Mouse (Mus musculus): Measurements from ENCODE around the gene Mob2. TPM values are rescaled to one million over a fixed set of nuclear protein-coding genes. Genes with fewer than 3 reads are reported as not detected.

The Mob2 gene
- polyA plus RNA-seq, 1 experiment from 2014 or later, result 52.9 TPM

- no peak overlapping the region for H3K4me2 ChIP-seq (ENCODE audit: low read depth, low read length, severe bottlenecking)
- no peaks in the 10 kb centered on the region; the same call in 1 of the 2 replicates for H3K36me3 ChIP-seq (ENCODE audit: control insufficient read depth, insufficient read depth, low read length)
- no peak overlapping the region for H3K4me3 ChIP-seq (ENCODE audit: low read depth, low read length)
- 37% methylated on average over 12 of the region's 12 CpGs for WGBS
- H3K27ac ChIP-seq (ENCODE audit: low read depth, low read length), result no peak overlapping the region
- peaks cover 34% of the 10 kb centered on the region for H3K27me3 ChIP-seq (ENCODE audit: control insufficient read depth, insufficient read depth, low read length)
- peak; percentile 47 for DNase-seq (ENCODE audit: low spot score)
- H3K9me3 ChIP-seq (ENCODE audit: control insufficient read depth, low read length), result no peaks in the 10 kb centered on the region
- peaks cover 11% of the 10 kb centered on the region; the same call in 1 of the 2 replicates for H3K4me1 ChIP-seq (replicated peaks; ENCODE audit: control insufficient read depth, insufficient read depth, low read length)
- ATAC-seq (replicated peaks; ENCODE audit: low FRiP score), result no peak
- H3K9ac ChIP-seq (ENCODE audit: low read length), result no peak overlapping the region
Measured at GRCm38 (mm10) chr7:142083588-142084317, 22.9 kb upstream of the Mob2 start.

DNA sequence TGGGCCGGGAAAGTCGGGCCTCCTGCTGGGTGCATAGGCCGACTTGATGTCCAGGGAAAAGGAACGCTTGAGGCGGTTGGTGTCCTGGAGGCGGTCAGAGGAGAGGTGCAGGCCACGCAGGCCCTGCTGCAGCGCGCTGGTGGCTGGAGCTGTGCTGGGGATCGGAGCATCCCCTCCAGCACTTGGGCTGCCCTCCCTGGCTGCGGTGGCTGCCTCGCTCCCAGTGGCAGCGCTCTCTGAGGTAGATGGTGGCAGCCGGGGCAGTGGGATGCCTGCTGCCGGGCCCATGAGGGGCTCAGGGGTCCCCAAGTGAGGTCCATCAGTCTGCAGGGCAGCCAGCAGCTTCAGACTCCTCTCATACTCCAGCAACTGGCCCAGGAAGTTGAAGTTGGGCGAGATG lies 21.7 kb upstream of the Mob2 start:
- Histone ChIP-seq H3K9me3 (ENCODE audit: control insufficient read depth, low read length) (no peaks in the 10 kb centered on the region), H3K4me1 (replicated peaks; ENCODE audit: control insufficient read depth, insufficient read depth, low read length) (peaks cover 4% of the 10 kb centered on the region; the same call in 1 of the 2 replicates), H3K27ac (ENCODE audit: low read depth, low read length) (no peak overlapping the region), H3K9ac (ENCODE audit: low read length) (no peak overlapping the region), H3K4me2 (ENCODE audit: low read depth, low read length, severe bottlenecking) (no peak overlapping the region; the same call in 1 of the 2 replicates), H3K4me3 (ENCODE audit: low read depth, low read length) (peak overlapping the region; percentile 12; the same call in 1 of the 2 replicates), H3K27me3 (ENCODE audit: control insufficient read depth, insufficient read depth, low read length) (peaks cover 34% of the 10 kb centered on the region), H3K36me3 (ENCODE audit: control insufficient read depth, insufficient read depth, low read length) (no peaks in the 10 kb centered on the region; the same call in 1 of the 2 replicates)
- ATAC-seq (replicated peaks; ENCODE audit: low FRiP score) (no peak), DNase-seq (ENCODE audit: low spot score) (no peak)
- 24% methylated on average over 16 of the region's 16 CpGs for WGBS

DNA sequence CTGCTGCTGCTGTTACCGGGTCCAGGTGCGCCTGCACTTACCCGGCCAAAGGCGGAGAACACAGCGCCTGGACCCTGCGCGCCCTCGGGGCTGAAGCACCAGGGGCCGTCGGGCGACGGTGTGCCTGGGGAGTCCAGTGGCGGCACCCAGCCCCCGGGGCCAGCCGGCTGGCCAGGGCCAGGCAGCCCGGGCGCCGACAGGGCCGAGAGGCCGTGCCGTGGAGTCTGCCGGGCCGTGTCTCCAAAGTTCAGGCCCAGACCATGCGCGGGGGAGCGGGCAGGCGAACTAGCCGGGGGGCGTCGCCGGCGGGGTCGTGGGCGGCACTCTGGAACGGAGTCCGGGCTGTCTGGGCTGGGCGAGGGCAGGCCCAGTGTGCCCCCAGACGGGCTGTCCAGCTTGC lies 21.3 kb upstream of the Mob2 start:
- no peak overlapping the region for H3K27ac ChIP-seq (ENCODE audit: low read depth, low read length)
- H3K4me1 ChIP-seq (replicated peaks; ENCODE audit: control insufficient read depth, insufficient read depth, low read length), result peaks cover 4% of the 10 kb centered on the region; the same call in 1 of the 2 replicates
- peak overlapping the region; percentile 12; the same call in 1 of the 2 replicates for H3K4me3 ChIP-seq (ENCODE audit: low read depth, low read length)
- DNase-seq (ENCODE audit: low spot score), result no peak
- H3K9ac ChIP-seq (ENCODE audit: low read length), result 0 out of 2 replicates have a peak overlapping the region, but pooled peaks have one; percentile 20
- WGBS, result 6% methylated on average over 23 of the region's 38 CpGs
- ATAC-seq (replicated peaks; ENCODE audit: low FRiP score), result no peak
- peak overlapping the region; percentile 36; the same call in 1 of the 2 replicates for H3K4me2 ChIP-seq (ENCODE audit: low read depth, low read length, severe bottlenecking)
- H3K9me3 ChIP-seq (ENCODE audit: control insufficient read depth, low read length), result no peaks in the 10 kb centered on the region
- no peaks in the 10 kb centered on the region; the same call in 1 of the 2 replicates for H3K36me3 ChIP-seq (ENCODE audit: control insufficient read depth, insufficient read depth, low read length)
- H3K27me3 ChIP-seq (ENCODE audit: control insufficient read depth, insufficient read depth, low read length), result peaks cover 34% of the 10 kb centered on the region

- Histone ChIP-seq H3K27ac (ENCODE audit: low read depth, low read length) (no peak overlapping the region), H3K36me3 (ENCODE audit: control insufficient read depth, insufficient read depth, low read length) (no peaks in the 10 kb centered on the region), H3K4me3 (ENCODE audit: low read depth, low read length) (no peak overlapping the region; the same call in 1 of the 2 replicates), H3K9me3 (ENCODE audit: control insufficient read depth, low read length) (no peaks in the 10 kb centered on the region), H3K27me3 (ENCODE audit: control insufficient read depth, insufficient read depth, low read length) (peaks cover 34% of the 10 kb centered on the region), H3K4me1 (replicated peaks; ENCODE audit: control insufficient read depth, insufficient read depth, low read length) (peaks cover 4% of the 10 kb centered on the region; the same call in 1 of the 2 replicates), H3K9ac (ENCODE audit: low read length) (no peak overlapping the region), H3K4me2 (ENCODE audit: low read depth, low read length, severe bottlenecking) (peak overlapping the region; percentile 36; the same call in 1 of the 2 replicates)
- ATAC-seq (replicated peaks; ENCODE audit: low FRiP score), result no peak
- no peak for DNase-seq (ENCODE audit: low spot score)
- WGBS, result 31% methylated on average over 17 of the region's 17 CpGs
Measured at GRCm38 (mm10) chr7:142081736-142082135, 20.9 kb upstream of the Mob2 start.

DNA sequence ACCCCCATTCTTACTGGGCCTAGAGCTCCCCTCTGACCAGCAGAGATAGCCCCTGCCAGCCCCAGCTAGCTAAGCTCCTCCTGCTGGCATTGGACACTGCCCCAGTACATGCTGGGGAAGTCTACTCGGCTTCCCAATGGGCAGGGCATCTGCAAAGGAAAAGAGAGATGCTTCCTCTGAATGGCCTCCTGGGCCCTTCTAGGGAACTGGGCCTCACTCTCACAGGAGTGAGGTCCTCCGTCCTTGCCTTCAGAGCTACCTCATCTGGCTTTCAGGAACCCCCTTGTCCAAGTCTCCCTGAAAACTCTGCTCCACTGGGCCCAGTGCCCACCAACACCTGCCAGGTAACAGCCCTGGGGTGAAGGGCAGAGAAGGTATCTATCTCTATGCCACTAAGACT lies 20.0 kb upstream of the Mob2 start:
- DNase-seq (ENCODE audit: low spot score), result no peak
- no peak overlapping the region for H3K27ac ChIP-seq (ENCODE audit: low read depth, low read length)
- no peak overlapping the region for H3K9ac ChIP-seq (ENCODE audit: low read length)
- peaks cover 4% of the 10 kb centered on the region; the same call in 1 of the 2 replicates for H3K4me1 ChIP-seq (replicated peaks; ENCODE audit: control insufficient read depth, insufficient read depth, low read length)
- H3K9me3 ChIP-seq (ENCODE audit: control insufficient read depth, low read length), result no peaks in the 10 kb centered on the region
- H3K4me3 ChIP-seq (ENCODE audit: low read depth, low read length), result no peak overlapping the region
- peaks cover 34% of the 10 kb centered on the region for H3K27me3 ChIP-seq (ENCODE audit: control insufficient read depth, insufficient read depth, low read length)
- no peaks in the 10 kb centered on the region; the same call in 1 of the 2 replicates for H3K36me3 ChIP-seq (ENCODE audit: control insufficient read depth, insufficient read depth, low read length)
- H3K4me2 ChIP-seq (ENCODE audit: low read depth, low read length, severe bottlenecking), result no peak overlapping the region
- no peak for ATAC-seq (replicated peaks; ENCODE audit: low FRiP score)
- WGBS, result 60% methylated on average over 2 of the region's 2 CpGs

GRCm38 (mm10) chr7:142079365-142079764 lies 18.5 kb upstream of the Mob2 start:
- no peak for DNase-seq (ENCODE audit: low spot score)
- H3K9me3 ChIP-seq (ENCODE audit: control insufficient read depth, low read length), result no peaks in the 10 kb centered on the region
- H3K27ac ChIP-seq (ENCODE audit: low read depth, low read length), result no peak overlapping the region
- peaks cover 29% of the 10 kb centered on the region for H3K27me3 ChIP-seq (ENCODE audit: control insufficient read depth, insufficient read depth, low read length)
- H3K9ac ChIP-seq (ENCODE audit: low read length), result no peak overlapping the region
- no peak overlapping the region for H3K4me2 ChIP-seq (ENCODE audit: low read depth, low read length, severe bottlenecking)
- ATAC-seq (replicated peaks; ENCODE audit: low FRiP score), result no peak
- no peaks in the 10 kb centered on the region; the same call in 1 of the 2 replicates for H3K36me3 ChIP-seq (ENCODE audit: control insufficient read depth, insufficient read depth, low read length)
- WGBS, result 60% methylated on average over 5 of the region's 5 CpGs
- H3K4me1 ChIP-seq (replicated peaks; ENCODE audit: control insufficient read depth, insufficient read depth, low read length), result peaks cover 4% of the 10 kb centered on the region; the same call in 1 of the 2 replicates
- no peak overlapping the region for H3K4me3 ChIP-seq (ENCODE audit: low read depth, low read length)

DNA sequence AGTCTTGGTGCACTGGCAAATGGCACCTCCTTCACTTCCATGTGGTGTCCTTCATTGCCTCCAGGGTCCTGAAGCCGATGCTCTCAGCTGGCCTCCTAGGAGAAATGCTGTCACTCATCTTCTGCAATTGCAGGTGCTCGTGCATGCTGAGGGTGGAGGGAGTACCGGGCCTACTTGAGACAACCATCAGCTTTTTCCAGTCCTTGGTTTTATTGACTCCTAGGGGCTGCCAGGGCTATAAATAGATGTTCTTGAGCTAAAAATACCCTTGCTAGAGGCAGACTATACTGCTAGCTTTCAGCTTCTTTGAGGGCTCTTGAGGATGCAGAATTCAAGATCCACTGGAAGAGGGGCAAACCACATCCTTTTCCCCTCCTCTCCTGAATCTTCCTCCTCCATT lies 16.3 kb upstream of the Mob2 start:
- Histone ChIP-seq H3K27ac (ENCODE audit: low read depth, low read length) (no peak overlapping the region), H3K4me1 (replicated peaks; ENCODE audit: control insufficient read depth, insufficient read depth, low read length) (no peaks in the 10 kb centered on the region), H3K27me3 (ENCODE audit: control insufficient read depth, insufficient read depth, low read length) (peaks cover 8% of the 10 kb centered on the region), H3K9me3 (ENCODE audit: control insufficient read depth, low read length) (no peaks in the 10 kb centered on the region), H3K36me3 (ENCODE audit: control insufficient read depth, insufficient read depth, low read length) (no peaks in the 10 kb centered on the region; the same call in 1 of the 2 replicates), H3K4me2 (ENCODE audit: low read depth, low read length, severe bottlenecking) (no peak overlapping the region), H3K9ac (ENCODE audit: low read length) (no peak overlapping the region), H3K4me3 (ENCODE audit: low read depth, low read length) (no peak overlapping the region)
- WGBS, result 91% methylated on average over 3 of the region's 3 CpGs
- ATAC-seq (replicated peaks; ENCODE audit: low FRiP score) (no peak), DNase-seq (ENCODE audit: low spot score) (no peak)

DNA sequence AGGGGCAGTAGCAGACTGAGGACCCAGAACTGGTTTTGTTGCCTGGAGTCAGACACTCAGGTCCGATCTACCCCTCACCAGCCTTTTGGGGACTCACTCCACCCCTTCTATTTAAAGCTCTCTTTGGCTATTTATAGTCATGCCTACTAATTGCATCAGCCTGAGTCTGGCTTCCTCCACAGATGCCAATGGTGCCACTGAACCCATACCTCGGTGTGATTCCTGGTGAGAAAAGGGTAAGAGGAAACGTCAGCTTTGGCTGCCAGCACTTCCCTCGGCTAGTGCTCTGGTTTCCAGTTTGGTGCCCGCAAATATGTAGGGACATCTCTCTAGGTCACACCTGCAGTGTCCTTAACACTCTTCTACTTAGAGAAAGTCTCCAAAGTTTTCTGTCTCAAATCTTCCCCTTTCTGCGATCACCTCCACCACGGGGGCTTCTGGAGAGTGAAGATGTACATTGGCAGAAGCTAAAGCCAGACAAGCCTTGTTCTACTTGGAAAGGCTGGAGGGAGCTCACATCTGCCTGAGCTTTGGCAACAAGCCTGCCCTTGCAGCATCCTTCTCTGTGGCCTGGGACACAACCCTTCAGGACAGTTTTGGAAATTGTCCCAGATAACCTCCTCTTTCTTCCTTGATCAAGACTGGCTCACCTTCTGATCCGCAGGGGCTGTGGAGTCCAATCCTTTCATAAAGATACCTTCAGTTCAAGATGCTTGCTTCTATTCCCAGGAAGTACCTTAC lies 13.5 kb upstream of the Mob2 start:
- Histone ChIP-seq H3K4me2 (ENCODE audit: low read depth, low read length, severe bottlenecking) (no peak overlapping the region), H3K9ac (ENCODE audit: low read length) (no peak overlapping the region), H3K27me3 (ENCODE audit: control insufficient read depth, insufficient read depth, low read length) (no peaks in the 10 kb centered on the region), H3K4me1 (replicated peaks; ENCODE audit: control insufficient read depth, insufficient read depth, low read length) (no peaks in the 10 kb centered on the region), H3K9me3 (ENCODE audit: control insufficient read depth, low read length) (no peaks in the 10 kb centered on the region), H3K36me3 (ENCODE audit: control insufficient read depth, insufficient read depth, low read length) (no peaks in the 10 kb centered on the region; the same call in 1 of the 2 replicates), H3K4me3 (ENCODE audit: low read depth, low read length) (no peak overlapping the region), H3K27ac (ENCODE audit: low read depth, low read length) (no peak overlapping the region)
- no peak for DNase-seq (ENCODE audit: low spot score)
- WGBS, result 76% methylated on average over 8 of the region's 8 CpGs
- ATAC-seq (replicated peaks; ENCODE audit: low FRiP score), result no peak

Data from forebrain, embryonic 11.5 days (tissue).